Mouse (Mus musculus) mouse embryonic stem cell (cell line): ENCODE data around the gene Prok1.

Source experiments
- in situ Hi-C, 2 experiments: fragments of 300-500 bp; cut with MboI; formaldehyde crosslinking; loops; 1 replicate in 1 of 2; 3 replicates in 1 of 2; pipeline ENCODE4 v1.14.3; 2019 to 2020; ENCODE audit warnings: low sequenced_read_pairs in 2 of 2, low pct_unique_long_range_greater_than_20kb in 1 of 2, mixed read lengths in 1 of 2; ENCODE audit not compliant: unreplicated experiment in 1 of 2

Prok1 gene

DNA sequence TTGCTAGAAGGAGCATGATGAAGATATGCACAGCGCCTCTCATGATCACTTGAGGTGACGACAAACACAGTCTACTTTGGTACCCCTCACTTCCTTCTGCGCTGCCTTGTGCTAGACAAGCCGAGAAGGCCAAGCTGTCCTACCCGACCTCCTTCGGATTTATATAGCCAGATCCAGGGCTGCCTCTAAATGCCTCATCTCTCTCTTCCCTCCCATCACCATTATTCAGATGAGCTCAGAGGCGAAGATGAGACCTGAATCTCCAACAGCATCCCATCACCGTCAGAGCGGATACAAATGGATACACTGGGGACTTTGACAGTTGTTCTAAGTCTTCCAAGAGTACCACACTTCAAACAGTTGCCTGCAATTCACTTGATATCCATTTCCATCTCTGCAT lies at the start of gene Prok1:
Gene Prok1 (minus strand): TSS at position 101 of the 400 bp plus-strand sequence.
- in situ Hi-C loops = loop anchor here in 1 of 2 experiments (10.0 kb wide), 1 partner anchor 225 kb away; no protein-coding TSS in a partner anchor

GRCm38 (mm10) chr3:107287346-107287745 lies 47.8 kb upstream of the Prok1 start:
- in situ Hi-C loops = no loop called here

DNA sequence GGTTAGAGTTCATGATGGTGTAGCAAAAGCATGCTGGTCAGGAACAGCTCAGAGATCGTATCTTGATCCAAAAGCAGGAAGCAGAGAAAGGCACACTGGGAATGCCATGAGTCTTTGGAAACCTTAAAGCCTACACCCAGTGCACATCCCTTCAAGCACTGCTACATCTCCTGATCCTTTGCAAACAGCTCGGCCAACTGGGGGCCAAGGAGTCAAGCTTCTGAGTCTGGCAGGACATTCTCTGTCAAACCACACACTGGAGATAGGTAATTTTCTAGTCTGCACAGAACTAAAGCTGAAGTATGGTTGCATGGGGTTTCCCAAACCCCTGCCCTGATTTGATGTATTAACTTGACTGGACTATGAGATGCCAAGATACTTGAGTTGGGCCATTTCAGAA lies 46.6 kb upstream of the Prok1 start:
- in situ Hi-C loops = no loop called here

GRCm38 (mm10) chr3:107278479-107279269 lies 39.2 kb upstream of the Prok1 start, which contains the start of gene Lamtor5:
TSS of gene Lamtor5 (plus strand) at chr3:107278858.
- in situ Hi-C loops = no loop called here

GRCm38 (mm10) chr3:107276626-107277025 lies 37.1 kb upstream of the Prok1 start:
- in situ Hi-C loops = no loop called here

DNA sequence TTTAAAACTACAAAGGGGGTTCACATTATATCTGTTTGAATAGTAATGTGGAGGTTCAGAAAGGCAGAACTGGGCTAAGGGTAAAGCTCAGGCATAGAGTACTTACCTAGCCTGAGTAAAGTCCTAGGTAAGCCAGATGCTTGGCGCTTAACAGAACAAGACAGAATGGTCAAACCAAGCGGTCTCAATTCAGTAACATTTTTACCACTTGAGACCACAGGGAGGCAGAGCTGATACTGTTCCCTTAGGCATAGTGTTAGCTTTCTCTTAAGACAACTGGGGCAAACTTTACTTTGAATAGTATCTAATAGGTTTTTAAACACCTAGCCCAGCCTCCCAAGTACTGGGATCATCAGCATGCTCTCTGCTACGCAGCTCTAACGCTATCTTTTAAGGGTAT lies 36.5 kb upstream of the Prok1 start:
- in situ Hi-C loops = no loop called here

DNA sequence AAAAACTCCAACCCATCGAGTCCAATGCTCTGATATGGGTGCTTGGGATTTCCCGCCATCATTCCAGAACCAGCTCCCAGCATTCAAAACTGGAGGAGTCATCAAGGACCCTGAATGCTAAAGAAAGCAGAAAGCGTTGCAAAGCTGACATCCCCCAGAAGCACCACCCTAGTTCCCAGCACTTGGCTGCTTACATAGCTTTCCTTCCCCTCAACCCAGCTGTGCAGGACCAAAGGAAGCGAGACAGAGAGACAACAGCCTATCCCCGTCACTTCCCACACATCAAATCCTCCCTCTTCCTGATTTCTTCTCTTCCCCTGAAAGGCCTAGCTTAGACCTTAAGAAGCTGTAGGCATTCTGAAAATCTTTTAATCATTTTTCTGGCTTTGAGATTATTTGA lies 35.8 kb upstream of the Prok1 start:
- in situ Hi-C loops = no loop called here

GRCm38 (mm10) chr3:107273820-107274219 lies 34.3 kb upstream of the Prok1 start:
- in situ Hi-C loops = loop anchor here in 1 of 2 experiments (5.0 kb wide), 1 partner anchor 42 kb away; the partner anchor contains the start of gene A630076J17Rik

DNA sequence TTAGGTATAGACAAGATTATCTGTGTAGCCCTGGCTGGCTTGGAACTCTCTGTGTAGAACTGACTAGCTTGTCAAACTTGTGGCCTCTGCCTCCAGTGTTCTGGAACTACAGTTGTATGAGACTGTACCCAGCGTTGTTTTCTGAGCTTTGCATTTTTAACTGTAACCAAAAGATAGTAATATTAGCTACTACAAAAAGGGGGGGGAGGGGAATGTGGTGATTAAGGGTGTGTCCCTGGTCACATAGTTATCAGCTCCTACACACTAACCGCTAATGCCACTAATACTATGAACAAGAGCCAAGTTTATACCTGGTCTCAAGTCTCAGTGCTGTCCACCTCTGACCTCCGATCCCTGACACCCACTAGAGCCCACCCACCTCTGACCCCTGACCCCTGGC lies 32.9 kb upstream of the Prok1 start:
- in situ Hi-C loops = loop anchor here in 1 of 2 experiments (5.0 kb wide), 1 partner anchor 40 kb away; the partner anchor contains the start of gene A630076J17Rik

- in situ Hi-C loops = no loop called here
These were observed 27.4 kb upstream of the Prok1 start for GRCm38 (mm10) chr3:107266814-107267345.

- in situ Hi-C loops = no loop called here
These were observed 22.3 kb upstream of the Prok1 start for GRCm38 (mm10) chr3:107261851-107262165.

- in situ Hi-C loops = no loop called here
These were observed 21.7 kb upstream of the Prok1 start for GRCm38 (mm10) chr3:107260956-107261850.

DNA sequence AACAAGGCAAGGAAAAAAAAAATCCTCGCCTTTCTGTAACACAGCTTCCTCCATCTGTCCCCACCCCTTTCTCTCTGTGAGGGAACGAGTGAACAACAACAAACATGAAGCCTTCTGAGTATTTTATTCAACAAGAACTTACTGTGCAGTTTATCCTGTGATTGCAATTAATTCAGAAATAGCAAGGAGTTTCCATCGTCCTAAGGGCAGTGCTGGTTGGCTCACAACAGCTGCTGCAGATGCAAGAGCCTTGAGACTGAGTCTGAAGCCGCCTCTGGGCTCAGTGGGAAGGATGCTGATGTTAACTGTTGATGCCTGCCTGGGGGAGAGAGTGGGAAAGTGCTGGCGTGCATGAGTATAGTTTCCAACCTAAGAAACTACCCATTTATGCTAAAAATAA lies 18.4 kb upstream of the Prok1 start:
- in situ Hi-C loops = no loop called here

DNA sequence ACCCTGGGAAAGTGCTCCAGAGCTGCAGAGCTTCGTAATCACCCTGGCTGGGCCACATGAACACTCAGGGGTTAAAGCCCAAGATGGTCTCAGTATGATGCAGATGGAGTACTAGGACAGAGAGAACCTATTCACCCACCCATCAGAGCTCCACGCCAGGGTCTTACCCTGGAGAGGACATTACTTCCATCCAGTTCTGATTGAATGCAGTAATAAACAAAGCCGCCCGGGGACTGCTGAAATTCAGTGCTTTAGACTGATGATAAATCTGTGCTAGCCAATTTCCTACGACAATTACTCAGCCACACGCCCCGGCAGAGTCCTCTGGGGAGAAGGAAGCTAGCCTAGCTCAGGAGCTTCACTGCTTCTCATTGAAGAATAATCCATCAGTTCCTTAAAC lies 17.2 kb upstream of the Prok1 start:
- in situ Hi-C loops = no loop called here

- in situ Hi-C loops = no loop called here
These were observed 16.5 kb upstream of the Prok1 start for GRCm38 (mm10) chr3:107255992-107256391.

GRCm38 (mm10) chr3:107253925-107254324 lies 14.4 kb upstream of the Prok1 start:
- in situ Hi-C loops = no loop called here

- in situ Hi-C loops = no loop called here
These were observed 12.5 kb upstream of the Prok1 start for GRCm38 (mm10) chr3:107252035-107252434.

- in situ Hi-C loops = no loop called here
These were observed 10.8 kb upstream of the Prok1 start for GRCm38 (mm10) chr3:107250320-107250719.

DNA sequence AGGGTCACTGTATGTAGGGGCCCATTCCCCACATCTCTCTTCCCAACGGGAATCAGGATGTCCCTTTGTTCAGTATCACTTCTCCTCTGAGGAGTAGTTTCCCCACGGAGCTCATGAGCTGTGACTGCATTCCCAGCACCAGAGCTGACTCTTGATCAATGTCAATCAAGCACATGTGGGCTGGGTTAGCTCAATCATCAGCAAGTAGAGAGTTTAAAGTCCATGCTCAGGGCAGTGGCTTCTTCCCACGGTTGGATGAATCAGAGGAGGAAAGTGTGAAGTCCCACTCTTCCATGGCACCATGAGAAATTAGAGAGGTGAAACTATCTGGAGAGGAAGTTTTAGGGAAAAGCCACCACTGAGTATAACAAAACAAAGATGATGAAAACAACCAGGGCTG lies 9.5 kb upstream of the Prok1 start:
- in situ Hi-C loops = loop anchor here in 1 of 2 experiments (10.0 kb wide), 1 partner anchor 216 kb away; no protein-coding TSS in a partner anchor
